Comparison of ENCODE assay signal across 7 mouse cellular contexts in genomic region chr10:57463298-57463697, GRCm38 (mm10). TPM values are rescaled to one million over a fixed set of nuclear protein-coding genes. Genes with fewer than 3 reads are reported as not detected.
DNase-seq lines count a peak whose midpoint lies in the region; ATAC-seq lines count a peak whose summit lies in the region.
"Not testable (repeated sequence)": the region's sequence is repeated elsewhere in the genome, so short reads cannot be mapped to it uniquely, and the experiment has no call there.

No protein-coding gene starts in this region.

- not testable (repeated sequence) for H3K27ac ChIP-seq in embryonic facial prominence, embryonic 14.5 days (replicated peaks; ENCODE audit: low read depth, low read length)

- 30% methylated on average over 10 of the region's 10 CpGs for WGBS in embryonic facial prominence, embryonic 14.5 days

- not testable (repeated sequence) for H3K4me3 ChIP-seq in embryonic facial prominence, embryonic 14.5 days (ENCODE audit: low read depth, low read length)

- H3K9me3 ChIP-seq in embryonic facial prominence, embryonic 14.5 days (ENCODE audit: control insufficient read depth, low read length): not testable (repeated sequence)

- not testable (repeated sequence) for H3K36me3 ChIP-seq in embryonic facial prominence, embryonic 14.5 days (ENCODE audit: control insufficient read depth, insufficient read depth, low read length)

- H3K4me2 ChIP-seq in embryonic facial prominence, embryonic 14.5 days (ENCODE audit: low read depth, low read length): not testable (repeated sequence)

- H3K9ac ChIP-seq in embryonic facial prominence, embryonic 14.5 days (ENCODE audit: low read depth, low read length): not testable (repeated sequence)

- 0 out of 2 replicates have a peak, but pooled peaks have one; percentile 61 for ATAC-seq in cerebellum, adult (ENCODE audit: insufficient number of reproducible peaks, low FRiP score, low TSS enrichment)
- 0 out of 2 replicates have a peak, but pooled peaks have one; percentile 26 for ATAC-seq in embryonic facial prominence, embryonic 14.5 days (ENCODE audit: low read depth)

- not testable (repeated sequence) for H3K4me1 ChIP-seq in embryonic facial prominence, embryonic 14.5 days (ENCODE audit: control insufficient read depth, insufficient read depth, low read length)

- peak; percentile 71 for DNase-seq in MN1 (ENCODE audit: low spot score)
- peak; percentile 68 for DNase-seq in embryonic facial prominence, embryonic 14.5 days (ENCODE audit: low spot score)
- peak; percentile 23 to 41 for DNase-seq in heart, postnatal 14 days
- DNase-seq in kidney, postnatal 14 days: peak; percentile 47
- peak; percentile 50 for DNase-seq in lung, postnatal 14 days
- DNase-seq in retina, postnatal 1 day: peak; percentile 69

- not testable (repeated sequence) for H3K27me3 ChIP-seq in embryonic facial prominence, embryonic 14.5 days (replicated peaks; ENCODE audit: control insufficient read depth, insufficient read depth, low read length)

- intact Hi-C loops in heart, postnatal 14 days (cut with DNase I): loop anchor here (5.0 kb wide), 3 partner anchors 264 to 334 kb away; no protein-coding TSS in a partner anchor

RNA-seq across cellular contexts. Expression of gene Hsf2, which starts 22.9 kb away (rescaled TPM):
- 27.4 and 27.5 TPM in 2 replicates for polyA plus RNA-seq in embryonic facial prominence, embryonic 14.5 days (2014; fragmentation: Nextera tagmentation; extraction: Ambion mirVana)
- 10 to 100 TPM; 16.4 to 18.0 TPM for total RNA-seq in heart, postnatal 14 days (2021)
